26 mouse cellular contexts compared by ENCODE assay signal in the genomic region with DNA sequence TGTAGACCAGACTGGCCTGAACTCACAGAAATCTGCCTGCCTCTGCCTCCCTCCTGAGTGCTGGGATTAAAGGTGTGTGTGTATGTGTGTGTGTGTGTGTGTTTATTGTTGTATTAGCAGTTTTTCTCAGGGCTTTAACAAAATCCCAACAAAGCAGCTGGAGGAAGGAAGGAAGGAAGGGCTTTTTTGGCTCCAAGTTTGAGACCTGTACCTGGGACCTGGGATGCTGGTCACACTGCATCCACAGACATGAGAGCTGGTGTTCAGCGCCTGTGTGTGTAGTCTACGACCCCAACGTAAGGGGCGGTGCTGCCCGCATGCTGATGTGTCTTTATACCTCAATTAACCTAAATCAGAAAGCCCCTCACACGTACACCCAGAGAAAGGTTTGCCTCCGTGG. TPM values are rescaled to one million over a fixed set of nuclear protein-coding genes. Genes with fewer than 3 reads are reported as not detected.
DNase-seq lines count a peak whose midpoint lies in the region; ATAC-seq and TF ChIP-seq lines count a peak whose summit lies in the region.
"Had no signal": no experiment of that assay in that cellular context is flagged by ENCODE, and none has a peak within 500 bp of the region (broad histone marks: within the 10 kb centered on the region; RNA-seq: fewer than 3 reads in every experiment).

No protein-coding gene starts in this region.

- H3K9me3 ChIP-seq in liver, embryonic 15.5 days (replicated peaks): no peaks in the 10 kb centered on the region
- H3K9me3 ChIP-seq in E14TG2a.4 (ENCODE audit: low read length): no peaks in the 10 kb centered on the region
- H3K9me3 ChIP-seq: embryonic facial prominence, embryonic 10.5 days; forebrain, embryonic 10.5 days; forebrain, embryonic 15.5 days; heart, embryonic 15.5 days; hindbrain, embryonic 13.5 days had no signal

- no peaks in the 10 kb centered on the region for H3K79me2 ChIP-seq in heart, adult 2 months (replicated peaks; ENCODE audit: control insufficient read depth, insufficient read depth, low read length)

- intact Hi-C loops in heart, adult 2 months (cut with DNase I): no loop called here

- DNase-seq in heart, adult 2 months: no peak
- DNase-seq in heart, adult 18-20 months: no peak
- no peak for DNase-seq in liver
- no peak for DNase-seq in adrenal gland, postnatal 10 days
- DNase-seq: adrenal gland, adult 2 months; adrenal gland, postnatal 36 days; cerebellum, adult 2 months; cerebellum, postnatal 10 days; gastrocnemius, postnatal 10 days; heart, postnatal 14 days had no signal

- no peaks in the 10 kb centered on the region for H3K27me3 ChIP-seq in heart, adult 2 months (ENCODE audit: control insufficient read depth, insufficient read depth, low read length)
- H3K27me3 ChIP-seq in liver, embryonic 15.5 days: no peaks in the 10 kb centered on the region
- no peaks in the 10 kb centered on the region for H3K27me3 ChIP-seq in E14TG2a.4 (ENCODE audit: insufficient read depth, low read length)
- H3K27me3 ChIP-seq: CH12.LX; forebrain, embryonic 15.5 days; heart, embryonic 15.5 days; hindbrain, embryonic 13.5 days had no signal

- H3K4me1 ChIP-seq in heart, adult 2 months (ENCODE audit: control insufficient read depth, insufficient read depth, low read length): peaks cover 18% of the 10 kb centered on the region
- peaks cover 66% of the 10 kb centered on the region for H3K4me1 ChIP-seq in liver, embryonic 15.5 days (replicated peaks)
- peaks cover 82% of the 10 kb centered on the region for H3K4me1 ChIP-seq in E14TG2a.4 (replicated peaks; ENCODE audit: low read depth, low read length)
- peaks cover 77% of the 10 kb centered on the region for H3K4me1 ChIP-seq in bone marrow macrophage, adult 2 months (ENCODE audit: control insufficient read depth, insufficient read depth, low read length)
- H3K4me1 ChIP-seq: forebrain, embryonic 10.5 days; forebrain, embryonic 15.5 days; hindbrain, embryonic 13.5 days had no signal

- H3K36me3 ChIP-seq in heart, adult 2 months (ENCODE audit: control insufficient read depth, insufficient read depth, low read length): no peaks in the 10 kb centered on the region; the same call in 1 of the 2 replicates
- peaks cover 5% of the 10 kb centered on the region; the same call in 1 of the 2 replicates for H3K36me3 ChIP-seq in liver, embryonic 15.5 days (replicated peaks)
- no peaks in the 10 kb centered on the region for H3K36me3 ChIP-seq in E14TG2a.4 (ENCODE audit: insufficient read depth, low read length)
- H3K36me3 ChIP-seq: embryonic facial prominence, embryonic 10.5 days; forebrain, embryonic 10.5 days; forebrain, embryonic 15.5 days; heart, embryonic 15.5 days; hindbrain, embryonic 13.5 days had no signal

- ATAC-seq in liver, embryonic 15.5 days (ENCODE audit: insufficient read depth): no peak
- ATAC-seq in erythroblast, adult 5-6 weeks (replicated peaks; ENCODE audit: low FRiP score, poor library complexity, severe bottlenecking): no peak
- ATAC-seq: forebrain, embryonic 15.5 days; hindbrain, postnatal 0 days had no signal

- no peak overlapping the region for H3K9ac ChIP-seq in heart, adult 2 months (ENCODE audit: low read depth, low read length)
- H3K9ac ChIP-seq in liver, embryonic 15.5 days: no peak overlapping the region
- H3K9ac ChIP-seq: forebrain, embryonic 15.5 days; heart, embryonic 15.5 days; hindbrain, embryonic 13.5 days had no signal

- H3K4me2 ChIP-seq in liver, embryonic 15.5 days: no peak overlapping the region
- H3K4me2 ChIP-seq: forebrain, embryonic 15.5 days; heart, embryonic 11.5 days; heart, embryonic 15.5 days; hindbrain, embryonic 13.5 days had no signal

- TF ChIP-seq POLR2A in heart, adult 2 months (IDR thresholded peaks at IDR 0.05; ENCODE audit: insufficient read depth, low read depth, low read length): no peak
- TF ChIP-seq POLR2A in bone marrow macrophage, adult 2 months (IDR thresholded peaks at IDR 0.05; ENCODE audit: borderline replicate concordance, low read depth, low read length): no peak

- no peak overlapping the region for H3K4me3 ChIP-seq in heart, adult 2 months
- H3K4me3 ChIP-seq in liver, embryonic 15.5 days (replicated peaks): no peak overlapping the region
- 0 out of 2 replicates have a peak overlapping the region, but pooled peaks have one; percentile 20 for H3K4me3 ChIP-seq in E14TG2a.4 (replicated peaks; ENCODE audit: low read length)
- H3K4me3 ChIP-seq in bone marrow macrophage, adult 2 months (ENCODE audit: insufficient read depth, low read length): no peak overlapping the region
- H3K4me3 ChIP-seq: embryonic facial prominence, embryonic 10.5 days; erythroblast, embryonic 14.5 days; forebrain, embryonic 10.5 days; forebrain, embryonic 15.5 days; heart, embryonic 15.5 days; hindbrain, embryonic 13.5 days had no signal

- H3K27ac ChIP-seq in heart, adult 2 months: peak overlapping the region; percentile 70
- H3K27ac ChIP-seq in liver, embryonic 15.5 days (replicated peaks): 0 out of 2 replicates have a peak overlapping the region, but pooled peaks have one; percentile 19
- H3K27ac ChIP-seq in bone marrow macrophage, adult 2 months (ENCODE audit: insufficient read depth, low read depth, low read length): peak overlapping the region; percentile 76
- H3K27ac ChIP-seq: embryonic facial prominence, embryonic 10.5 days; forebrain, embryonic 10.5 days; forebrain, embryonic 15.5 days; heart, embryonic 15.5 days; hindbrain, embryonic 13.5 days; hindbrain, postnatal 0 days had no signal

- no peak for TF ChIP-seq EP300 in heart, adult 2 months (IDR thresholded peaks at IDR 0.05; ENCODE audit: insufficient read depth, low read depth, low read length)

- TF ChIP-seq CTCF in heart, adult 2 months (IDR thresholded peaks at IDR 0.05): no peak
- TF ChIP-seq CTCF in E14TG2a.4 (conservative IDR thresholded peaks at IDR 0.05; ENCODE audit: low read length): no peak
- no peak for TF ChIP-seq CTCF in bone marrow macrophage, adult 2 months (IDR thresholded peaks at IDR 0.05; ENCODE audit: low read depth, low read length)

- WGBS in heart, adult 2 months: 87% methylated on average over 7 of the region's 7 CpGs
- 79% methylated on average over 7 of the region's 7 CpGs for WGBS in liver, embryonic 15.5 days (ENCODE audit: insufficient replicate concordance)

RNA-seq across cellular contexts. Expression of gene Irak2, which starts 15.3 kb away (rescaled TPM):
- 10 to 100 TPM; 10.4 to 13.6 TPM for total RNA-seq in heart, adult 2 months (2021)
- polyA plus RNA-seq in heart, adult 2 months (2012; rRNA removed): 12.5 and 12.9 TPM in 2 replicates
- total RNA-seq in heart, adult 18-20 months (2021): 10 to 100 TPM; 14.2 to 17.8 TPM
- 11.9 and 13.5 TPM in 2 replicates for polyA plus RNA-seq in liver, embryonic 15.5 days (2015; fragmentation: Nextera tagmentation; extraction: Ambion mirVana)
- 54.3 and 57.5 TPM in 2 replicates for polyA plus RNA-seq in bone marrow macrophage, adult 2 months (2012; ENCODE audit: insufficient read depth, insufficient read length, missing spikeins)
- total RNA-seq in adrenal gland, postnatal 10 days (2021): 10 to 100 TPM; 15.8 to 23.3 TPM
- total RNA-seq in erythroblast, adult 5-6 weeks (2015; ENCODE audit: low replicate concordance): 18.8 and 56.0 TPM in 2 replicates
- 58.7 and 68.4 TPM in 2 replicates for total RNA-seq in erythroblast, adult 5-6 weeks (2017; ENCODE audit: low replicate concordance)

RNA-seq across cellular contexts. Expression of gene Vhl, which starts 29.8 kb away (rescaled TPM):
- total RNA-seq in heart, adult 2 months (2021): 1 to 10 TPM; 8.3 to 8.6 TPM
- polyA plus RNA-seq in heart, adult 2 months (2012; rRNA removed): 11.2 and 12.0 TPM in 2 replicates
- total RNA-seq in heart, adult 18-20 months (2021): 10 to 100 TPM in 1 of 2 experiments, 1 to 10 TPM in 1; 9.3 to 11.1 TPM
- polyA plus RNA-seq in liver, embryonic 15.5 days (2015; fragmentation: Nextera tagmentation; extraction: Ambion mirVana): 8.7 and 10.8 TPM in 2 replicates
- polyA plus RNA-seq in bone marrow macrophage, adult 2 months (2012; ENCODE audit: insufficient read depth, insufficient read length, missing spikeins): 27.7 and 30.8 TPM in 2 replicates
- total RNA-seq in adrenal gland, postnatal 10 days (2021): 10 to 100 TPM; 24.7 to 26.3 TPM
- total RNA-seq in erythroblast, adult 5-6 weeks (2015; ENCODE audit: low replicate concordance): 6.3 and 11.5 TPM in 2 replicates
- total RNA-seq in erythroblast, adult 5-6 weeks (2017; ENCODE audit: low replicate concordance): 3.6 and 8.9 TPM in 2 replicates

RNA-seq across cellular contexts. Expression of gene Tatdn2, which starts 43.3 kb away (rescaled TPM):
- total RNA-seq in heart, adult 2 months (2021): 10 to 100 TPM; 66.7 to 71.9 TPM
- 17.3 and 36.1 TPM in 2 replicates for polyA plus RNA-seq in heart, adult 2 months (2012; rRNA removed)
- total RNA-seq in heart, adult 18-20 months (2021): 10 to 100 TPM; 64.5 to 67.4 TPM
- polyA plus RNA-seq in liver, embryonic 15.5 days (2015; fragmentation: Nextera tagmentation; extraction: Ambion mirVana): 0.77 and 0.83 TPM in 2 replicates
- polyA plus RNA-seq in bone marrow macrophage, adult 2 months (2012; ENCODE audit: insufficient read depth, insufficient read length, missing spikeins): 27.9 and 32.1 TPM in 2 replicates
- 10 to 100 TPM; 53.5 to 58.7 TPM for total RNA-seq in adrenal gland, postnatal 10 days (2021)
- 2.9 and 22.8 TPM in 2 replicates for total RNA-seq in erythroblast, adult 5-6 weeks (2015; ENCODE audit: low replicate concordance)
- total RNA-seq in erythroblast, adult 5-6 weeks (2017; ENCODE audit: low replicate concordance): 36.4 and 49.5 TPM in 2 replicates

RNA-seq across cellular contexts. Expression of gene Brk1, which starts 49.0 kb away (rescaled TPM):
- total RNA-seq in heart, adult 2 months (2021): 10 to 100 TPM; 60.4 to 70.2 TPM
- 128 and 199 TPM in 2 replicates for polyA plus RNA-seq in heart, adult 2 months (2012; rRNA removed)
- total RNA-seq in heart, adult 18-20 months (2021): 10 to 100 TPM; 77.1 to 77.6 TPM
- polyA plus RNA-seq in liver, embryonic 15.5 days (2015; fragmentation: Nextera tagmentation; extraction: Ambion mirVana): 79.4 and 80.7 TPM in 2 replicates
- 300 and 316 TPM in 2 replicates for polyA plus RNA-seq in bone marrow macrophage, adult 2 months (2012; ENCODE audit: insufficient read depth, insufficient read length, missing spikeins)
- total RNA-seq in adrenal gland, postnatal 10 days (2021): 100 to 1,000 TPM; 139 to 159 TPM
- total RNA-seq in erythroblast, adult 5-6 weeks (2015; ENCODE audit: low replicate concordance): 86.5 and 91.5 TPM in 2 replicates
- 36.9 and 54.7 TPM in 2 replicates for total RNA-seq in erythroblast, adult 5-6 weeks (2017; ENCODE audit: low replicate concordance)

RNA-seq across cellular contexts. Expression of gene Fancd2os, which starts 53.0 kb away (rescaled TPM):
- total RNA-seq in heart, adult 2 months (2021): not detected
- polyA plus RNA-seq in heart, adult 2 months (2012; rRNA removed): not detected in 2 replicates
- not detected for total RNA-seq in heart, adult 18-20 months (2021)
- not detected in 2 replicates for polyA plus RNA-seq in liver, embryonic 15.5 days (2015; fragmentation: Nextera tagmentation; extraction: Ambion mirVana)
- polyA plus RNA-seq in bone marrow macrophage, adult 2 months (2012; ENCODE audit: insufficient read depth, insufficient read length, missing spikeins): not detected in 2 replicates
- total RNA-seq in adrenal gland, postnatal 10 days (2021): not detected
- not detected in 2 replicates for total RNA-seq in erythroblast, adult 5-6 weeks (2015; ENCODE audit: low replicate concordance)
- total RNA-seq in erythroblast, adult 5-6 weeks (2017; ENCODE audit: low replicate concordance): not detected in 2 replicates
- total RNA-seq: CH12.LX; gastrocnemius, postnatal 10 days; heart, postnatal 14 days; hematopoietic stem cell, adult 5-6 weeks; hindbrain, postnatal 0 days had no signal
- polyA plus RNA-seq: cerebellum, adult 2 months; embryonic facial prominence, embryonic 14.5 days; erythroblast, embryonic 14.5 days; forebrain, embryonic 10.5 days; gonadal fat pad, adult 2 months; hindbrain, postnatal 0 days had no signal

Comparison
In these comparisons a context has a peak if more than half of its experiments do, and no peak if none do; other contexts are left out.
1. H3K27ac ChIP-seq: peak in every context shown above with its lines; median percentile 76 in bone marrow macrophage, adult 2 months; 70 in heart, adult 2 months; 19 in liver, embryonic 15.5 days.